Mouse (Mus musculus): ENCODE measurements around the gene U2surp. TPM values are rescaled to one million over a fixed set of nuclear protein-coding genes. Genes with fewer than 3 reads are reported as not detected.

Gene U2surp
- polyA plus RNA-seq (2012; rRNA removed): 0.12 and 0.30 TPM in 2 replicates

GRCm38 (mm10) chr9:95511472-95512330, at the start of gene U2surp:
Gene U2surp (minus strand): TSS chr9:95511996.

DNA sequence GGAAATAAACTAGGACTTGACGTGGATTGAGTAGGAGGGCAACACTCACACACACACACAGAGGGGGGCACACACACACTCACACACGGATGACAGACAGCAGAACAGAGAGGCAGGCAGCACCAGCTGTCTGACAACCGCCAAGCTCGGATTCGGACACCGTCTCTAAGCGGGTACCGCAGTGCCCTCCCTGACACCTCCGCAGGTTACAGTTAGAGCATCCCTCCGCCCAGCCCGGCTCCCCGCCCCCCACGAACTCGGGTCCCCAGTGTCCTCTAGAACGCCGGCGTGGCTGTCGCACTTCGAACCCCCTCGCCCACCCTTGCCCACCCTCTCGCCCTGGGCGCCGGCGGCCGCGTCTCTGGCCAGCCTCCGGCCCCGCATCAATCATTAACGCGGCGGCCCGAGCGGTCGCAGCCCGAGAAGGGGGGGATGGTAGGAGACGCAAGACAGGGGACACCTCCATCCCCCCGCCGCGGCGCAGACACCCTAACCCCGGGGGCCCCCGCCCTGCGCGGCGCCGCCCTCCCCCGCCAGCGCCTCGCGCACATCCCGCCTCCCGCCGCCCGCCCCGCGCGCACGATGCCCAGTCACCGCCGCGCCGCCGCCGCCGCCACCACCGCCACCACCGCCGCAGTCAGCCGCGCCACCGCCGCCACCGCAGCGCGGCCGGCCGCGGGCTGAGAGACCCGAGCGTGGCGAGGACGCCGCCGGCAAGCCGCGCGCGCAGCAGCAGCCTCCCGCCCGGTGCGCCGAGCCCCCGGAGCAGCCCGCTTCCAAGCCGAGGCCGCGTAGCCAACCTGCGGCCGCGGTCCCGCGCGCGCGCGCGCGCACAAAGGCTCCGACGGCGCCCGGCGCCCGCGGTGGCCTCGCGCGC, 47.5 kb upstream of the U2surp start, which contains the start of gene Paqr9:
Gene Paqr9 (plus strand): TSS at position 599 of the 877 bp plus-strand sequence.

Other genes with a start within 250 kb of the U2surp start
- gene Chst2, start 105.3 kb downstream of the U2surp start, polyA plus RNA-seq (2012; rRNA removed): 0.58 and 0.60 TPM in 2 replicates
- gene Paqr9, start 47.7 kb upstream of the U2surp start, polyA plus RNA-seq (2012; rRNA removed): 0.05 and 0.26 TPM in 2 replicates
- 0.31 and 0.32 TPM in 2 replicates for gene Pcolce2, start 125.6 kb upstream of the U2surp start, polyA plus RNA-seq (2012; rRNA removed)
- 1.4 and 2.9 TPM in 2 replicates for gene Trpc1, start 238.4 kb upstream of the U2surp start, polyA plus RNA-seq (2012; rRNA removed)